Mouse (Mus musculus): ENCODE data around the gene Akap7.

Akap7 gene

GRCm38 (mm10) chr10:25257466-25257865 is 50.2 kb downstream of the Akap7 start:
- DNase-seq (ENCODE audit: low spot score in 2 of 2): no peak

- DNase-seq (ENCODE audit: low spot score in 2 of 2): no peak
Observed at GRCm38 (mm10) chr10:25253474-25253873, 54.2 kb downstream of the Akap7 start.

GRCm38 (mm10) chr10:25253006-25253405 is 54.7 kb downstream of the Akap7 start:
- no peak for DNase-seq (ENCODE audit: low spot score in 2 of 2)

- peak; percentile 23 to 31 for DNase-seq (ENCODE audit: low spot score in 2 of 2)
Observed at GRCm38 (mm10) chr10:25250108-25250507, 57.6 kb downstream of the Akap7 start.

- DNase-seq (ENCODE audit: low spot score in 2 of 2): no peak
Observed at GRCm38 (mm10) chr10:25246173-25246572, 61.5 kb downstream of the Akap7 start.

- no peak for DNase-seq (ENCODE audit: low spot score in 2 of 2)
Observed at GRCm38 (mm10) chr10:25239156-25239555, 68.5 kb downstream of the Akap7 start.

- DNase-seq (ENCODE audit: low spot score in 2 of 2): no peak
Observed at GRCm38 (mm10) chr10:25234080-25234479, 73.6 kb downstream of the Akap7 start.

GRCm38 (mm10) chr10:25232700-25233099 is 75.0 kb downstream of the Akap7 start:
- DNase-seq (ENCODE audit: low spot score in 2 of 2): no peak

GRCm38 (mm10) chr10:25231358-25231757 is 76.3 kb downstream of the Akap7 start:
- DNase-seq (ENCODE audit: low spot score in 2 of 2): no peak

- DNase-seq (ENCODE audit: low spot score in 2 of 2): no peak
Observed at GRCm38 (mm10) chr10:25224371-25224770, 83.3 kb downstream of the Akap7 start.

GRCm38 (mm10) chr10:25220754-25221153 is 86.9 kb downstream of the Akap7 start:
- no peak for DNase-seq (ENCODE audit: low spot score in 2 of 2)

- no peak for DNase-seq (ENCODE audit: low spot score in 2 of 2)
Observed at GRCm38 (mm10) chr10:25219901-25220495, 87.7 kb downstream of the Akap7 start.

GRCm38 (mm10) chr10:25219220-25219628 is 88.4 kb downstream of the Akap7 start:
- DNase-seq (ENCODE audit: low spot score in 2 of 2): peak; percentile 72 to 73

GRCm38 (mm10) chr10:25218746-25219145 is 88.9 kb downstream of the Akap7 start:
- no peak for DNase-seq (ENCODE audit: low spot score in 2 of 2)

GRCm38 (mm10) chr10:25215977-25216376 is 91.7 kb downstream of the Akap7 start:
- no peak for DNase-seq (ENCODE audit: low spot score in 2 of 2)

- DNase-seq (ENCODE audit: low spot score in 2 of 2): no peak
Observed at GRCm38 (mm10) chr10:25213716-25214115, 94.0 kb downstream of the Akap7 start.

- DNase-seq (ENCODE audit: low spot score in 2 of 2): no peak
Observed at GRCm38 (mm10) chr10:25208619-25209018, 99.1 kb downstream of the Akap7 start.

GRCm38 (mm10) chr10:25207866-25208265 is 99.8 kb downstream of the Akap7 start:
- DNase-seq (ENCODE audit: low spot score in 2 of 2): no peak

- DNase-seq (ENCODE audit: low spot score in 2 of 2): no peak
Observed at GRCm38 (mm10) chr10:25200691-25201090, 107.0 kb downstream of the Akap7 start.

- DNase-seq (ENCODE audit: low spot score in 2 of 2): peak; percentile 47 to 59
Observed at GRCm38 (mm10) chr10:25199510-25200353, 107.9 kb downstream of the Akap7 start.

GRCm38 (mm10) chr10:25198575-25198974 is 109.1 kb downstream of the Akap7 start:
- DNase-seq (ENCODE audit: low spot score in 2 of 2): no peak

- no peak for DNase-seq (ENCODE audit: low spot score in 2 of 2)
Observed at GRCm38 (mm10) chr10:25198048-25198447, 109.6 kb downstream of the Akap7 start.

Measured in frontal cortex, postnatal 25 days (tissue).